Mouse (Mus musculus) myocyte (in vitro differentiated cells): ENCODE measurements at regions not wholly inside any gene's neighbourhood (a gene's known extent, or its start where the extent isn't known, plus 50 kb on each side); places are given as distances from the start of the nearest gene placed in this dataset.
"Not testable (repeated sequence)": the region's sequence is repeated elsewhere in the genome, so short reads cannot be mapped to it uniquely, and the experiment has no call there.

Experiments
- H3K27me3 ChIP-seq: one replicate; pipeline ENCODE4 v1.6.1; 2011; ENCODE audit not compliant: control insufficient read depth, insufficient read depth, insufficient read length
- H3K36me3 ChIP-seq: one replicate; pipeline ENCODE4 v1.6.1; 2011; ENCODE audit not compliant: control insufficient read depth, insufficient read depth
- H3K4me2 ChIP-seq: one replicate; pipeline ENCODE4 v1.6.1; 2011; ENCODE audit warnings: low read depth, control low read depth
- H3K4me3 ChIP-seq: one replicate; pipeline ENCODE4 v1.5.1; 2011; ENCODE audit warnings: mild to moderate bottlenecking, control low read depth, moderate library complexity
- H3K79me2 ChIP-seq: one replicate; pipeline ENCODE4 v1.6.1; 2011; ENCODE audit not compliant: control insufficient read depth, insufficient read depth
- H3ac ChIP-seq: one replicate; pipeline ENCODE4 v1.6.1; 2011; ENCODE audit not compliant: control insufficient read depth, insufficient read length

DNA sequence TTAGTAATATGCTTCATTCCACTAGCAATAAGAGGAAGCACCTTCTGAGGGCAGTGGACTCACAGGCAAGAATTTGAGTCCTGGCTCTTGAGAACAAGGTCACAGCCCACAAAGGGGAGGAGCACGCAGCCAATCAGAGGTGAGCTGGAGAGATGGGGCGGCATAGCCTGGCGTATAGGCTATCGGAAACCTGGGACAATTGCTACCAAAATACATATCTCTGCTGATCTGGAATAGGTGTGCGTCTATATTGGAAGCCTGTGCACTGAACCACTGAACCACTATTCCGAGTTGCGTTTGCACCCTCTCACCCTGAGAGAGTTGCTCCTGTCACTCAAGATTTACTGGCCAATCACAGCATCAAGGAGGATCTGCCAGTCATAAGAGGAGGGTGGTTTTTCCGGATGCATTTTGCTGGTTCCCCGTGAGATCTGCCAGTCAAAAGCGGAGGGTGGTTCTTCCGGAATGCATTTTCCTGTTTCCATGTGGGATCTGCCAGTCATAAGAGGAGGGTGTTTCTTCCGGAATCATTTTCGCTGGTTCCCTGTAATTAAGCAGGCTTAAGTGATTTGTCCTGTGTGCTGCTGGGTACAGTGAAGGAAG is 80.1 kb upstream of the Riok2 start:
- not testable (repeated sequence) for H3K36me3 ChIP-seq
- peak overlapping the region; percentile 34 for H3K4me2 ChIP-seq

GRCm38 (mm10) chr17:17295037-17295436 is 79.1 kb upstream of the Riok2 start:
- H3K79me2 ChIP-seq, H3K27me3 ChIP-seq, H3K36me3 ChIP-seq, H3ac ChIP-seq: not testable (repeated sequence)
- Histone ChIP-seq H3K4me3 (peak overlapping the region; percentile 45), H3K4me2 (peak overlapping the region; percentile 52)

More for the DNA sequence above, 80.1 kb upstream of the Riok2 start:
- H3ac ChIP-seq, H3K79me2 ChIP-seq, H3K27me3 ChIP-seq: not testable (repeated sequence)
- H3K4me3 ChIP-seq = peak overlapping the region; percentile 45

DNA sequence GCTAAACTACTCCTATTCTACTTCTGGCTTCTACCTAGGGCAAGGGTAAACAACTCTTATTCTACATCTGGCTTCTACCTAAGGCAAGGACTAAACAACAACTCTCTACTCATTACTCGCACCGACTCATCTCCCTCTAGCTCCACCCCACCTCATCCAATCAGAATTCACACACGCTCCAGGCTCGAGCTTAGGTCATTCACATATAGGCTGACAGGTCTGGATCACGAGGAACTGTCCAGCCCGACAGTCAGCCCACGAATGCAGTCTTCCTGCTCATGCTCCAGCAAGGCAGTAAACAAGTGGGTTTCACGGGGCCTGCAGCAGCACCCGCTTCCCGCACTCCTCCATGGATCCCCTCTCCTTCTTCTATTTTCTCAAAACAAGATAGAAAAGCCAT is 70.6 kb upstream of the Riok2 start:
- H3K36me3 ChIP-seq, H3K79me2 ChIP-seq, H3K27me3 ChIP-seq, H3ac ChIP-seq, H3K4me2 ChIP-seq, H3K4me3 ChIP-seq: not testable (repeated sequence)
